Mouse (Mus musculus) mouse embryonic stem cell (cell line): Measurements from ENCODE around the gene Itga6.
"Not testable (repeated sequence)": the region's sequence is repeated elsewhere in the genome, so short reads cannot be mapped to it uniquely, and the experiment has no call there.

Experiments used
- in situ Hi-C, 2 experiments: fragments of 300-500 bp; cut with MboI; formaldehyde crosslinking; loops; 1 replicate in 1 of 2; 3 replicates in 1 of 2; pipeline ENCODE4 v1.14.3; 2019 to 2020; ENCODE audit warnings: low sequenced_read_pairs in 2 of 2, low pct_unique_long_range_greater_than_20kb in 1 of 2, mixed read lengths in 1 of 2; ENCODE audit not compliant: unreplicated experiment in 1 of 2

The Itga6 gene

GRCm38 (mm10) chr2:71899886-71900285 is 154.5 kb downstream of the Itga6 start:
- in situ Hi-C loops = no loop called here

- in situ Hi-C loops = no loop called here
Observed at GRCm38 (mm10) chr2:71905154-71905553, 159.7 kb downstream of the Itga6 start.

DNA sequence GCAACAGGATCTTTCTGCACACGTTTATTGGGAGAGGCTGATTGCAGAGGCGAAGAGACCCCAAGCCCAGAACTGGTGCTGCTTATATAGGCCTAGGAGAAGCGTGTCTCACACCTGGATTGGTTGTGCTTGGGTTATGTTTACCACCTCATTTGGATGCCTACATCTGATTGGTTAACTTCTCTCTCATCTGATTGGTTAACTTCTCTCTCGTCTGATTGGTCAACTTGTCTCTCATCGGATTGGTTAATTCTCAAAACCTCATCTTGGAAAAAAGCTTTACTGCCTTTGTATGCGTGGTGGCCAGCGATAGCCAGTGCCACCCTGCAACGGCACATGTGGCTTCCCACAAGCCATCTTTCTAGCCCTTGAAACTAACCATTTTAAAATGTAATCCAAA is 160.9 kb downstream of the Itga6 start:
- in situ Hi-C loops = not testable (repeated sequence)
